Comparison of ENCODE assay signal across 23 mouse cellular contexts in genomic region chr1:14567006-14567405, GRCm38 (mm10).
"Had no signal": no experiment of that assay in that cellular context is flagged by ENCODE, and none has a peak within 500 bp of the region (broad histone marks: within the 10 kb centered on the region; RNA-seq: fewer than 3 reads in every experiment).

No protein-coding gene starts in this region.

- H3K27me3 ChIP-seq: liver, embryonic 12.5 days; liver, embryonic 15.5 days; lung, embryonic 15.5 days; megakaryocyte, embryonic 14.5 days; stomach, embryonic 15.5 days had no signal

- H3K4me1 ChIP-seq: liver, embryonic 12.5 days; liver, embryonic 15.5 days; lung, embryonic 15.5 days; megakaryocyte, embryonic 14.5 days; midbrain, embryonic 10.5 days; midbrain, embryonic 13.5 days; stomach, embryonic 15.5 days had no signal

- H3K27ac ChIP-seq: kidney, embryonic 15.5 days; limb, embryonic 13.5 days; liver, embryonic 12.5 days; liver, embryonic 15.5 days; lung, embryonic 15.5 days; midbrain, embryonic 10.5 days; midbrain, embryonic 13.5 days; stomach, embryonic 15.5 days had no signal

- H3K9ac ChIP-seq: kidney, embryonic 15.5 days; limb, embryonic 13.5 days; liver, embryonic 12.5 days; liver, embryonic 15.5 days; lung, embryonic 15.5 days; midbrain, embryonic 13.5 days; stomach, embryonic 15.5 days had no signal

- H3K36me3 ChIP-seq: kidney, embryonic 15.5 days; limb, embryonic 13.5 days; liver, embryonic 12.5 days; liver, embryonic 15.5 days; lung, embryonic 15.5 days; midbrain, embryonic 10.5 days; midbrain, embryonic 13.5 days; stomach, embryonic 15.5 days had no signal

- DNase-seq: kidney, adult 11 months; kidney, adult 8-10 months; kidney, postnatal 14 days; kidney, postnatal 4 days; layer of hippocampus, adult 9-11 months; liver; lung, adult 18-20 months; lung, postnatal 10 days; lung, postnatal 36 days; right cerebral cortex, postnatal 14 days; right cerebral cortex, postnatal 4 days; spleen, adult 18-20 months; thymus, postnatal 25 days had no signal

- H3K9me3 ChIP-seq: kidney, embryonic 15.5 days; limb, embryonic 13.5 days; liver, embryonic 12.5 days; liver, embryonic 15.5 days; lung, embryonic 15.5 days; megakaryocyte, embryonic 14.5 days; midbrain, embryonic 10.5 days; midbrain, embryonic 13.5 days; stomach, embryonic 15.5 days had no signal

- H3K4me2 ChIP-seq: kidney, embryonic 15.5 days; limb, embryonic 13.5 days; liver, embryonic 12.5 days; liver, embryonic 15.5 days; lung, embryonic 15.5 days; midbrain, embryonic 13.5 days; stomach, embryonic 15.5 days had no signal

- ATAC-seq: liver, embryonic 12.5 days; midbrain, embryonic 13.5 days; midbrain, embryonic 16.5 days had no signal

- H3K4me3 ChIP-seq: kidney, embryonic 15.5 days; limb, embryonic 13.5 days; liver, embryonic 12.5 days; liver, embryonic 15.5 days; lung, embryonic 15.5 days; megakaryocyte, embryonic 14.5 days; midbrain, embryonic 10.5 days; midbrain, embryonic 13.5 days; stomach, embryonic 15.5 days had no signal
